Mouse (Mus musculus): ENCODE measurements around the gene Kdm5a. TPM values are rescaled to one million over a fixed set of nuclear protein-coding genes. Genes with fewer than 3 reads are reported as not detected.

Kdm5a gene
- total and polyA plus RNA-seq, 3 experiments: 20.8 to 35.8 (median 29.3) TPM

GRCm38 (mm10) chr6:120324295-120324927 lies 39.5 kb upstream of the Kdm5a start:
- Histone ChIP-seq H3K27me3 (replicated peaks) (no peaks in the 10 kb centered on the region), H3K79me2 (replicated peaks; ENCODE audit: control insufficient read depth, extremely low read depth, insufficient read depth, poor library complexity, severe bottlenecking) (no peaks in the 10 kb centered on the region), H3K36me3 (replicated peaks in 1 of 2; ENCODE audit: control insufficient read depth in 1 of 2, insufficient read depth in 1 of 2, low read length in 1 of 2) (peaks cover 26 to 44% of the 10 kb centered on the region in 2 experiments), H3K4me1 (ENCODE audit: control insufficient read depth in 1 of 2, insufficient read depth in 2 of 2) (peaks cover 0 to 5% of the 10 kb centered on the region in 2 experiments; a peak in 1 of 4 replicates), H3K9me3 (replicated peaks; ENCODE audit: low read length) (no peaks in the 10 kb centered on the region), H3K9ac (ENCODE audit: insufficient read depth, low read depth) (no peak overlapping the region), H3K4me3 (replicated peaks in 1 of 3; ENCODE audit: low read depth in 2 of 3, low read length in 2 of 3, poor library complexity in 1 of 3) (no peak overlapping the region), H3K27ac (ENCODE audit: insufficient read depth, low read depth) (no peak overlapping the region), H3K4me2 (ENCODE audit: insufficient read depth, low read depth, poor library complexity, severe bottlenecking) (no peak overlapping the region)
- in situ Hi-C loops (cut with MboI; ENCODE audit: low pct_ligation_motif_present, low pct_unique_long_range_greater_than_20kb, low sequenced_read_pairs) (loop anchor here (25.0 kb wide), 2 partner anchors 537 to 837 kb away; partner anchors contain the start of gene Fbxl14), dilution Hi-C loops (cut with MboI; ENCODE audit: extremely low pct_ligation_motif_present, extremely low pct_unique_long_range_greater_than_20kb, low sequenced_read_pairs) (no loop called here)
- no peak for TF ChIP-seq ZNF384 (IDR thresholded peaks at IDR 0.05; ENCODE audit: low read depth, low read length)
- no peak for TF ChIP-seq CHD2 (IDR thresholded peaks at IDR 0.05; ENCODE audit: low read length)
- TF ChIP-seq ELF1 (IDR thresholded peaks at IDR 0.05; ENCODE audit: low read depth, low read length): no peak
- TF ChIP-seq RAD21 (IDR thresholded peaks at IDR 0.05; ENCODE audit: low read depth, low read length): peak; percentile 77
- TF ChIP-seq SMC3 (IDR thresholded peaks at IDR 0.05; ENCODE audit: low read depth, low read length): peak; percentile 58
- peak; percentile 86 to 91 for TF ChIP-seq CTCF (conservative IDR thresholded peaks at IDR 0.05 in 1 of 2, IDR thresholded peaks at IDR 0.05 in 1 of 2; ENCODE audit: low read depth in 2 of 2, low read length in 2 of 2)
- TF ChIP-seq RCOR1 (conservative IDR thresholded peaks at IDR 0.05; ENCODE audit: low read depth, low read length): no peak
- no peak for TF ChIP-seq IRF4 (IDR thresholded peaks at IDR 0.05; ENCODE audit: low read depth, low read length)
- DNase-seq (ENCODE audit: extremely low read depth): peak; percentile 77

GRCm38 (mm10) chr6:120332351-120332750 lies 31.6 kb upstream of the Kdm5a start:
- Histone ChIP-seq H3K27me3 (replicated peaks) (no peaks in the 10 kb centered on the region), H3K27ac (ENCODE audit: insufficient read depth, low read depth) (no peak overlapping the region), H3K4me2 (ENCODE audit: insufficient read depth, low read depth, poor library complexity, severe bottlenecking) (no peak overlapping the region), H3K4me1 (ENCODE audit: control insufficient read depth in 1 of 2, insufficient read depth in 2 of 2) (no peaks in the 10 kb centered on the region), H3K79me2 (replicated peaks; ENCODE audit: control insufficient read depth, extremely low read depth, insufficient read depth, poor library complexity, severe bottlenecking) (no peaks in the 10 kb centered on the region), H3K4me3 (replicated peaks in 1 of 3; ENCODE audit: low read depth in 2 of 3, low read length in 2 of 3, poor library complexity in 1 of 3) (no peak overlapping the region), H3K9me3 (replicated peaks; ENCODE audit: low read length) (no peaks in the 10 kb centered on the region), H3K36me3 (replicated peaks in 1 of 2; ENCODE audit: control insufficient read depth in 1 of 2, insufficient read depth in 1 of 2, low read length in 1 of 2) (peaks cover 67 to 89% of the 10 kb centered on the region in 2 experiments), H3K9ac (ENCODE audit: insufficient read depth, low read depth) (no peak overlapping the region)
- peak in 1 of 2 experiments; percentile 31; a peak in 2 of 4 replicates for TF ChIP-seq CTCF (conservative IDR thresholded peaks at IDR 0.05 in 1 of 2, IDR thresholded peaks at IDR 0.05 in 1 of 2; ENCODE audit: low read depth in 2 of 2, low read length in 2 of 2)
- TF ChIP-seq UBTF (IDR thresholded peaks at IDR 0.05; ENCODE audit: low read depth, low read length): no peak
- no peak for TF ChIP-seq HCFC1 (IDR thresholded peaks at IDR 0.05; ENCODE audit: low read depth, low read length)
- TF ChIP-seq MAFK (IDR thresholded peaks at IDR 0.05; ENCODE audit: insufficient replicate concordance, low read length): no peak
- dilution Hi-C loops (cut with MboI; ENCODE audit: extremely low pct_ligation_motif_present, extremely low pct_unique_long_range_greater_than_20kb, low sequenced_read_pairs) (no loop called here), in situ Hi-C loops (cut with MboI; ENCODE audit: low pct_ligation_motif_present, low pct_unique_long_range_greater_than_20kb, low sequenced_read_pairs) (loop anchor here (25.0 kb wide), 1 partner anchor 370 kb away; no protein-coding TSS in a partner anchor)
- no peak for DNase-seq (ENCODE audit: extremely low read depth)

GRCm38 (mm10) chr6:120343992-120344391 lies 19.9 kb upstream of the Kdm5a start:
- in situ Hi-C loops (cut with MboI; ENCODE audit: low pct_ligation_motif_present, low pct_unique_long_range_greater_than_20kb, low sequenced_read_pairs): loop anchor here (25.0 kb wide), 1 partner anchor 382 kb away; no protein-coding TSS in a partner anchor
- H3K36me3 ChIP-seq (replicated peaks in 1 of 2; ENCODE audit: control insufficient read depth in 1 of 2, insufficient read depth in 1 of 2, low read length in 1 of 2): peaks cover 61 to 89% of the 10 kb centered on the region in 2 experiments
- dilution Hi-C loops (cut with MboI; ENCODE audit: extremely low pct_ligation_motif_present, extremely low pct_unique_long_range_greater_than_20kb, low sequenced_read_pairs): no loop called here
- H3K27ac ChIP-seq (ENCODE audit: insufficient read depth, low read depth): no peak overlapping the region
- H3K4me1 ChIP-seq (ENCODE audit: control insufficient read depth in 1 of 2, insufficient read depth in 2 of 2): no peaks in the 10 kb centered on the region
- H3K27me3 ChIP-seq (replicated peaks): no peaks in the 10 kb centered on the region
- no peak overlapping the region for H3K4me2 ChIP-seq (ENCODE audit: insufficient read depth, low read depth, poor library complexity, severe bottlenecking)
- DNase-seq (ENCODE audit: extremely low read depth): no peak
- no peak for TF ChIP-seq USF2 (conservative IDR thresholded peaks at IDR 0.05; ENCODE audit: low read depth, low read length)
- TF ChIP-seq ZNF384 (IDR thresholded peaks at IDR 0.05; ENCODE audit: low read depth, low read length): no peak
- no peak for TF ChIP-seq NELFE (IDR thresholded peaks at IDR 0.05; ENCODE audit: low read depth, low read length)
- no peak for TF ChIP-seq EP300 (IDR thresholded peaks at IDR 0.05; ENCODE audit: low read length)
- TF ChIP-seq RCOR1 (conservative IDR thresholded peaks at IDR 0.05; ENCODE audit: low read depth, low read length): no peak
- TF ChIP-seq ETS1 (conservative IDR thresholded peaks at IDR 0.05; ENCODE audit: low read depth, low read length): no peak
- TF ChIP-seq JUN (IDR thresholded peaks at IDR 0.05; ENCODE audit: insufficient read depth, low read depth, low read length): no peak
- TF ChIP-seq IRF4 (IDR thresholded peaks at IDR 0.05; ENCODE audit: low read depth, low read length): no peak
- no peak for TF ChIP-seq USF1 (IDR thresholded peaks at IDR 0.05; ENCODE audit: low read depth, low read length)
- no peak for TF ChIP-seq ZKSCAN1 (IDR thresholded peaks at IDR 0.05; ENCODE audit: borderline replicate concordance, low read depth, low read length)
- no peak for TF ChIP-seq MEF2A (IDR thresholded peaks at IDR 0.05; ENCODE audit: borderline replicate concordance, low read depth, low read length)
- H3K4me3 ChIP-seq (replicated peaks in 1 of 3; ENCODE audit: low read depth in 2 of 3, low read length in 2 of 3, poor library complexity in 1 of 3): no peak overlapping the region
- no peak overlapping the region for H3K9ac ChIP-seq (ENCODE audit: insufficient read depth, low read depth)
- H3K9me3 ChIP-seq (replicated peaks; ENCODE audit: low read length): no peaks in the 10 kb centered on the region
- H3K79me2 ChIP-seq (replicated peaks; ENCODE audit: control insufficient read depth, extremely low read depth, insufficient read depth, poor library complexity, severe bottlenecking): no peaks in the 10 kb centered on the region
